ENCODE assay signal across 9 mouse cellular contexts in genomic region chr11:67153123-67153522, GRCm38 (mm10). TPM values are rescaled to one million over a fixed set of nuclear protein-coding genes. Genes with fewer than 3 reads are reported as not detected.
DNase-seq lines count a peak whose midpoint lies in the region; ATAC-seq and TF ChIP-seq lines count a peak whose summit lies in the region.
"Had no signal": no experiment of that assay in that cellular context is flagged by ENCODE, and none has a peak within 500 bp of the region (broad histone marks: within the 10 kb centered on the region; RNA-seq: fewer than 3 reads in every experiment).

No protein-coding gene starts in this region.

- no peak for TF ChIP-seq POLR2A in cerebellum, adult 2 months (IDR thresholded peaks at IDR 0.05; ENCODE audit: borderline replicate concordance, insufficient read depth, low read length)

- H3K4me1 ChIP-seq in cerebellum, adult 2 months (ENCODE audit: control insufficient read depth, insufficient read depth, low read length), result no peaks in the 10 kb centered on the region; the same call in 1 of the 2 replicates
- H3K4me1 ChIP-seq: neural tube, embryonic 13.5 days had no signal

- no peaks in the 10 kb centered on the region; the same call in 1 of the 2 replicates for H3K27me3 ChIP-seq in cerebellum, adult 2 months (ENCODE audit: control insufficient read depth, insufficient read depth, low read length)
- H3K27me3 ChIP-seq: neural tube, embryonic 13.5 days had no signal

- TF ChIP-seq CTCF in cerebellum, adult 2 months (IDR thresholded peaks at IDR 0.05; ENCODE audit: borderline replicate concordance, insufficient read depth, low read depth, low read length), result no peak

- WGBS in cerebellum, adult 2 months, result 0% methylated on average over 1 of the region's 1 CpGs

- ATAC-seq in megakaryocyte progenitor cell, adult 5-6 weeks (replicated peaks; ENCODE audit: poor library complexity), result no peak

- H3K27ac ChIP-seq in cerebellum, adult 2 months (ENCODE audit: insufficient read depth, low read length), result no peak overlapping the region
- H3K27ac ChIP-seq: neural tube, embryonic 13.5 days had no signal

- no peak overlapping the region for H3K4me3 ChIP-seq in cerebellum, adult 2 months (replicated peaks; ENCODE audit: insufficient read depth, low read depth, low read length)
- H3K4me3 ChIP-seq: neural tube, embryonic 13.5 days had no signal

- peak; percentile 10 to 12 for DNase-seq in cerebellum, adult 2 months
- no peak for DNase-seq in cerebellum, adult 9-10 months
- DNase-seq in layer of hippocampus, adult 11-12 months (ENCODE audit: low spot score), result peak; percentile 46
- no peak for DNase-seq in layer of hippocampus, adult 9-10 months (ENCODE audit: low spot score)
- DNase-seq in layer of hippocampus, adult 18-20 months (ENCODE audit: low spot score in 2 of 2), result peak; percentile 15 to 32
- DNase-seq in right cerebral cortex, postnatal 14 days, result peak; percentile 47
- no peak for DNase-seq in thymus, adult 18-20 months

RNA-seq across cellular contexts. Expression of gene Myh2, which starts 17.7 kb away (rescaled TPM):
- not detected in 2 replicates for polyA plus RNA-seq in cerebellum, adult 2 months (2012; rRNA removed)
- total RNA-seq in layer of hippocampus, adult 18-20 months (2021), result under 1 TPM; 0.15 to 0.25 TPM
- not detected in 2 replicates for total RNA-seq in megakaryocyte progenitor cell, adult 5-6 weeks (2015)
- total RNA-seq in megakaryocyte progenitor cell, adult 5-6 weeks (2017), result not detected in 2 replicates
- polyA plus RNA-seq: neural tube, embryonic 13.5 days had no signal

RNA-seq across cellular contexts. Expression of gene Myh1, which starts 46.7 kb away (rescaled TPM):
- polyA plus RNA-seq in cerebellum, adult 2 months (2012; rRNA removed), result not detected in 2 replicates
- under 1 TPM; 0.10 to 0.17 TPM for total RNA-seq in layer of hippocampus, adult 18-20 months (2021)
- not detected in 2 replicates for total RNA-seq in megakaryocyte progenitor cell, adult 5-6 weeks (2015)
- total RNA-seq in megakaryocyte progenitor cell, adult 5-6 weeks (2017), result not detected in 2 replicates

Comparison
In these comparisons a context has a peak if more than half of its experiments do, and no peak if none do; other contexts are left out.
1. DNase-seq: peak in cerebellum, adult 2 months (2 of 2), layer of hippocampus, adult 11-12 months (single experiment), layer of hippocampus, adult 18-20 months (2 of 2) and right cerebral cortex, postnatal 14 days (single experiment); none in cerebellum, adult 9-10 months (single experiment), layer of hippocampus, adult 9-10 months (single experiment) and thymus, adult 18-20 months (0 of 2).